Mouse (Mus musculus): ENCODE data around the gene Krtap4-7. TPM values are rescaled to one million over a fixed set of nuclear protein-coding genes. Genes with fewer than 3 reads are reported as not detected.
"Not testable (repeated sequence)": the region's sequence is repeated elsewhere in the genome, so short reads cannot be mapped to it uniquely, and the experiment has no call there.

The Krtap4-7 gene
- total RNA-seq, 1 experiment = not detected

DNA sequence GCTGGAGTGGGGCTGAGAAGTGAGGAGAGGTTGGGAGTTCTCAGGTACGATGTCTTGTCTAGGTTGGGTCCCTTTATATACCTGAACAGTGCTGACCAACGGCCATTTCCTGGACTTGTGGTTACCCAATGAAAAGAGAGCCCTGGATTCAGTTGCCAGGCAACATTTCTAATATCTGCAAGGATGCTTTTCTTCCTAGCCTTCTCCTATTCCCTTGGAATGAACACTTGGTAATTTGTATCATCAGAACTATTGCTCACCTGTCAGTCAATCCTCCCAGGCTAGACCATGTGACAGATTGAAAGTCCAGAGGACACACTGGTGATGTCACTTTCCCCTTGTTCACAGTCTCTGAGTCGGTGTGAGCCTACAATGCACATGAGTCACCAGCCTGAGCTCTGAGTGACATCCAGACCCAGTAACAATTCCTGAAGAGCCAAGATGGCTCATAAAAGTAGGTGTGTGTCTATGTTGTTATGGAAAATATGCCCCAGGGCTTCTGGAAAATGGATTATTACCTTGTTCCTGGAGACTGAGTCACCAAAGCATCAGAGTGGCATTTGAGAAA is 29.0 kb downstream of the Krtap4-7 start, which contains the start of gene Krtap2-4:
TSS of gene Krtap2-4 (minus strand) at position 51 of the 568 bp plus-strand sequence.
- Histone ChIP-seq H3K4me1 (ENCODE audit: control insufficient read depth in 2 of 2, insufficient read depth in 2 of 2, low read length in 2 of 2, poor library complexity in 1 of 2) (no peaks in the 10 kb centered on the region), H3K27ac (ENCODE audit: insufficient read depth, low read depth, low read length, poor library complexity, severe bottlenecking) (no peak within 1 kb of the TSS), H3K4me3 (ENCODE audit: insufficient read depth in 1 of 2, low read depth in 1 of 2, low read length in 2 of 2, poor library complexity in 1 of 2, severe bottlenecking in 1 of 2) (no peak within 1 kb of the TSS), H3K9me3 (ENCODE audit: control insufficient read depth, insufficient read depth, low read depth, low read length) (no peaks in the 10 kb centered on the region), H3K36me3 (ENCODE audit: control insufficient read depth, insufficient read depth, low read length, poor library complexity, severe bottlenecking) (no peaks in the 10 kb centered on the region), H3K9ac (ENCODE audit: insufficient read depth, low read depth, low read length, poor library complexity, severe bottlenecking) (no peak within 1 kb of the TSS)
- no peak for DNase-seq (ENCODE audit: low read depth, low spot score)
- TF ChIP-seq CHD2 (IDR thresholded peaks at IDR 0.05; ENCODE audit: low read depth, low read length) (no peak), ZNF384 (IDR thresholded peaks at IDR 0.05; ENCODE audit: low read depth, low read length) (no peak), MAFK (IDR thresholded peaks at IDR 0.05; ENCODE audit: insufficient read depth, low read depth, low read length) (no peak), ZC3H11A (IDR thresholded peaks at IDR 0.05; ENCODE audit: borderline replicate concordance, low read depth, low read length) (no peak), HCFC1 (IDR thresholded peaks at IDR 0.05; ENCODE audit: borderline replicate concordance, insufficient read depth, low read length) (no peak)
- in situ Hi-C loops (cut with MboI; ENCODE audit: low sequenced_read_pairs in 2 of 2, unreplicated experiment in 2 of 2) = no loop called here

DNA sequence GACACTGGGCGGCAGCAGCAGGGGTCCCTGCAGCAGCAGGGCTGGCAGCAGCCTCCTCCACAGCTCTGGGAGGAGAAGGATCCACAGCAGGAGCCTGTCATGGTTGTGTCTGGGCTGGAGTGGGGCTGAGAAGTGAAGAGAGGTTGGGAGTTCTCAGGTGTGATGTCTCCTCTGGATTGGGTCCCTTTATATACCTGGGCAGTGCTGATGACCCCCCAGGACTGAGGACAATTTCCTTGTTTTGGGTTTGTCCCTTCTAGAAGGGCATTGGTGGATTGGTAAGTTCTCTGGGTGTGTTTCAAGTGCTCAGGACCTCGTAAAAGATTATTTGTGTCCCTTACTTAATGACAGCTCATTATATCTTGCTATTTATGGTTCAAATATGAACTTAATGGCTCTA is 33.8 kb downstream of the Krtap4-7 start, which contains the start of gene Gm11937:
TSS of gene Gm11937 (minus strand) at position 101 of the 400 bp plus-strand sequence.
- H3K9ac ChIP-seq (ENCODE audit: insufficient read depth, low read depth, low read length, poor library complexity, severe bottlenecking); H3K9me3 ChIP-seq (ENCODE audit: control insufficient read depth, insufficient read depth, low read depth, low read length); DNase-seq (ENCODE audit: low read depth, low spot score); H3K36me3 ChIP-seq (ENCODE audit: control insufficient read depth, insufficient read depth, low read length, poor library complexity, severe bottlenecking); H3K4me1 ChIP-seq (ENCODE audit: control insufficient read depth in 2 of 2, insufficient read depth in 2 of 2, low read length in 2 of 2, poor library complexity in 1 of 2); H3K4me3 ChIP-seq (ENCODE audit: insufficient read depth in 1 of 2, low read depth in 1 of 2, low read length in 2 of 2, poor library complexity in 1 of 2, severe bottlenecking in 1 of 2); in situ Hi-C loops (cut with MboI; ENCODE audit: low sequenced_read_pairs in 2 of 2, unreplicated experiment in 2 of 2); H3K27ac ChIP-seq (ENCODE audit: insufficient read depth, low read depth, low read length, poor library complexity, severe bottlenecking): not testable (repeated sequence)

DNA sequence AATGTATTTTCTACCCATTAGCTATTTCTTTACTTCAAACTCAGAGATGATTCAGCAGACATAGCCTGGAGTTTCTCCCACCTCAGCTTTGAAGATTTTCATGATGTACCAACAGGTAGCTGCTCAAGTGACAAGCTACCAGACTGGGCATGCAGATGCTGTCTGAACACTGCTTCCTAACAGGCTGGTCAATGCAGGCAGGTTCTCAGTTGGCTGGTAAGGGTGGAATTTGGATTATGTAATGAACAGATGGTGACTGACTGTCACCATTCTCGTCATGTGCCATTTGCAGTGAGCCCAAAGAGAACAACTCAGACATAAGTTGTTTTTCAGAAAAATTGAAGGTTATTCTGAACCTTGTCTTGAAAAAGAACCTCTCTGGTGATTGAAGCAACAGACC is 34.8 kb downstream of the Krtap4-7 start:
- H3K27ac ChIP-seq (ENCODE audit: insufficient read depth, low read depth, low read length, poor library complexity, severe bottlenecking) = no peak overlapping the region
- no peak for DNase-seq (ENCODE audit: low read depth, low spot score)
- H3K4me3 ChIP-seq (ENCODE audit: insufficient read depth in 1 of 2, low read depth in 1 of 2, low read length in 2 of 2, poor library complexity in 1 of 2, severe bottlenecking in 1 of 2) = no peak overlapping the region
- H3K9ac ChIP-seq (ENCODE audit: insufficient read depth, low read depth, low read length, poor library complexity, severe bottlenecking) = no peak overlapping the region
- no peaks in the 10 kb centered on the region for H3K4me1 ChIP-seq (ENCODE audit: control insufficient read depth in 2 of 2, insufficient read depth in 2 of 2, low read length in 2 of 2, poor library complexity in 1 of 2)
- in situ Hi-C loops (cut with MboI; ENCODE audit: low sequenced_read_pairs in 2 of 2, unreplicated experiment in 2 of 2) = no loop called here
- H3K36me3 ChIP-seq (ENCODE audit: control insufficient read depth, insufficient read depth, low read length, poor library complexity, severe bottlenecking) = no peaks in the 10 kb centered on the region
- TF ChIP-seq MAFK (IDR thresholded peaks at IDR 0.05; ENCODE audit: insufficient read depth, low read depth, low read length) (no peak), CHD2 (IDR thresholded peaks at IDR 0.05; ENCODE audit: low read depth, low read length) (no peak), ZC3H11A (IDR thresholded peaks at IDR 0.05; ENCODE audit: borderline replicate concordance, low read depth, low read length) (no peak), ZNF384 (IDR thresholded peaks at IDR 0.05; ENCODE audit: low read depth, low read length) (no peak), HCFC1 (IDR thresholded peaks at IDR 0.05; ENCODE audit: borderline replicate concordance, insufficient read depth, low read length) (no peak)
- no peaks in the 10 kb centered on the region for H3K9me3 ChIP-seq (ENCODE audit: control insufficient read depth, insufficient read depth, low read depth, low read length)

DNA sequence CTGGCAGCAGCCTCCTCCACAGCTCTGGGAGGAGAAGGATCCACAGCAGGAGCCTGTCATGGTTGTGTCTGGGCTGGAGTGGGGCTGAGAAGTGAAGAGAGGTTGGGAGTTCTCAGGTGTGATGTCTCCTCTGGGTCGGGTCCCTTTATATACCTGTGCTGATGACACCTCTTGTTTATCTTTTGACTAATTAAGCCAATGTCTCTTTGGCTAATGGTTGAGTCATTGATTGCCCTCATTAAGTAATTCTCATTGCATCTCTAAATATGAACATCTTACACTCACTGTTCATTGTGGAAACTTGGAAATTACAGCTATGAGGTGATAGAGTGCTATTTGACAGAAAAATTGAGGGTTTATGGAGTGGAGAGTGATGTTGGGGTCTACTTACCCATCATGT is 40.7 kb downstream of the Krtap4-7 start, which contains the start of gene Gm11938:
TSS of gene Gm11938 (minus strand) at position 101 of the 400 bp plus-strand sequence.
- in situ Hi-C loops (cut with MboI; ENCODE audit: low sequenced_read_pairs in 2 of 2, unreplicated experiment in 2 of 2); H3K9ac ChIP-seq (ENCODE audit: insufficient read depth, low read depth, low read length, poor library complexity, severe bottlenecking); H3K4me1 ChIP-seq (ENCODE audit: control insufficient read depth in 2 of 2, insufficient read depth in 2 of 2, low read length in 2 of 2, poor library complexity in 1 of 2); DNase-seq (ENCODE audit: low read depth, low spot score); H3K4me3 ChIP-seq (ENCODE audit: insufficient read depth in 1 of 2, low read depth in 1 of 2, low read length in 2 of 2, poor library complexity in 1 of 2, severe bottlenecking in 1 of 2); H3K27ac ChIP-seq (ENCODE audit: insufficient read depth, low read depth, low read length, poor library complexity, severe bottlenecking); H3K36me3 ChIP-seq (ENCODE audit: control insufficient read depth, insufficient read depth, low read length, poor library complexity, severe bottlenecking); H3K9me3 ChIP-seq (ENCODE audit: control insufficient read depth, insufficient read depth, low read depth, low read length): not testable (repeated sequence)

- H3K9me3 ChIP-seq (ENCODE audit: control insufficient read depth, insufficient read depth, low read depth, low read length); DNase-seq (ENCODE audit: low read depth, low spot score); in situ Hi-C loops (cut with MboI; ENCODE audit: low sequenced_read_pairs in 2 of 2, unreplicated experiment in 2 of 2); H3K9ac ChIP-seq (ENCODE audit: insufficient read depth, low read depth, low read length, poor library complexity, severe bottlenecking); H3K27ac ChIP-seq (ENCODE audit: insufficient read depth, low read depth, low read length, poor library complexity, severe bottlenecking); H3K4me3 ChIP-seq (ENCODE audit: insufficient read depth in 1 of 2, low read depth in 1 of 2, low read length in 2 of 2, poor library complexity in 1 of 2, severe bottlenecking in 1 of 2); H3K36me3 ChIP-seq (ENCODE audit: control insufficient read depth, insufficient read depth, low read length, poor library complexity, severe bottlenecking); H3K4me1 ChIP-seq (ENCODE audit: control insufficient read depth in 2 of 2, insufficient read depth in 2 of 2, low read length in 2 of 2, poor library complexity in 1 of 2): not testable (repeated sequence)
These were observed 46.1 kb downstream of the Krtap4-7 start, which contains the start of gene Krtap9-3 for GRCm38 (mm10) chr11:99597742-99598141. TSS of gene Krtap9-3 (minus strand) at chr11:99598105.

Other genes starting within 250 kb of the Krtap4-7 start
- 0.37 and 0.49 TPM in 2 replicates for gene Krt12, start 221.8 kb downstream of the Krtap4-7 start, total RNA-seq (2012; rRNA removed)
- 1.8 and 2.4 TPM in 2 replicates for gene Krt20, start 205.9 kb downstream of the Krtap4-7 start, total RNA-seq (2012; rRNA removed)
- 0.16 and 0.18 TPM in 2 replicates for gene Krt23, start 151.0 kb downstream of the Krtap4-7 start, total RNA-seq (2012; rRNA removed)
- gene Krt39, start 122.8 kb downstream of the Krtap4-7 start, total RNA-seq (2012; rRNA removed) = not detected in 2 replicates
- not detected in 2 replicates for gene Krt40, start 100.9 kb downstream of the Krtap4-7 start, total RNA-seq (2012; rRNA removed)
- gene Krtap3-3, start 93.2 kb downstream of the Krtap4-7 start, total RNA-seq (2012; rRNA removed) = not detected in 2 replicates
- not detected in 2 replicates for gene Krtap3-2, start 87.2 kb downstream of the Krtap4-7 start, total RNA-seq (2012; rRNA removed)
- gene Gm11939, start 84.6 kb downstream of the Krtap4-7 start, total RNA-seq (2012; rRNA removed) = not detected in 2 replicates
- gene Krtap3-1, start 77.5 kb downstream of the Krtap4-7 start, total RNA-seq (2012; rRNA removed) = not detected in 2 replicates
- not detected in 2 replicates for gene Krtap1-5, start 63.1 kb downstream of the Krtap4-7 start, total RNA-seq (2012; rRNA removed)
- gene Krtap1-4, start 60.4 kb downstream of the Krtap4-7 start, total RNA-seq (2012; rRNA removed) = not detected in 2 replicates
- not detected in 2 replicates for gene Krtap1-3, start 52.8 kb downstream of the Krtap4-7 start, total RNA-seq (2012; rRNA removed)
- not detected in 2 replicates for gene Krtap9-3, start 46.0 kb downstream of the Krtap4-7 start, total RNA-seq (2012; rRNA removed)
- gene Gm11938, start 40.8 kb downstream of the Krtap4-7 start, total RNA-seq (2012; rRNA removed) = not detected in 2 replicates
- gene Gm11937, start 33.9 kb downstream of the Krtap4-7 start, total RNA-seq (2012; rRNA removed) = not detected in 2 replicates
- not detected in 2 replicates for gene Krtap2-4, start 29.2 kb downstream of the Krtap4-7 start, total RNA-seq (2012; rRNA removed)
- not detected in 2 replicates for gene Gm11562, start 23.7 kb downstream of the Krtap4-7 start, total RNA-seq (2012; rRNA removed)
- gene Krtap4-1, start 15.9 kb downstream of the Krtap4-7 start, total RNA-seq (2012; rRNA removed) = not detected in 2 replicates
- gene Krtap4-2, start 9.0 kb downstream of the Krtap4-7 start, total RNA-seq (2012; rRNA removed) = not detected in 2 replicates
- not detected in 2 replicates for gene Gm11555, start 6.1 kb upstream of the Krtap4-7 start, total RNA-seq (2012; rRNA removed)
- not detected in 2 replicates for gene Gm11563, start 14.9 kb upstream of the Krtap4-7 start, total RNA-seq (2012; rRNA removed)
- gene Krtap4-6, start 21.9 kb upstream of the Krtap4-7 start, total RNA-seq (2012; rRNA removed) = not detected in 2 replicates
- not detected in 2 replicates for gene Gm14190, start 46.7 kb upstream of the Krtap4-7 start, total RNA-seq (2012; rRNA removed)
- gene Gm14180, start 90.2 kb upstream of the Krtap4-7 start, total RNA-seq (2012; rRNA removed) = not detected in 2 replicates
- gene Gm11595, start 128.8 kb upstream of the Krtap4-7 start, total RNA-seq (2012; rRNA removed) = not detected in 2 replicates
- not detected in 2 replicates for gene Krtap4-8, start 136.6 kb upstream of the Krtap4-7 start, total RNA-seq (2012; rRNA removed)
- gene Krtap4-9, start 141.1 kb upstream of the Krtap4-7 start, total RNA-seq (2012; rRNA removed) = not detected in 2 replicates
- gene Gm11596, start 149.4 kb upstream of the Krtap4-7 start, total RNA-seq (2012; rRNA removed) = not detected in 2 replicates
- not detected in 2 replicates for gene Gm11569, start 154.8 kb upstream of the Krtap4-7 start, total RNA-seq (2012; rRNA removed)
- gene Gm11554, start 160.4 kb upstream of the Krtap4-7 start, total RNA-seq (2012; rRNA removed) = not detected in 2 replicates
- gene Krtap4-13, start 165.8 kb upstream of the Krtap4-7 start, total RNA-seq (2012; rRNA removed) = 1.3 and 1.5 TPM in 2 replicates
- gene Gm11564, start 171.6 kb upstream of the Krtap4-7 start, total RNA-seq (2012; rRNA removed) = 0.89 and 1.4 TPM in 2 replicates
- gene 2300003K06Rik, start 194.0 kb upstream of the Krtap4-7 start, total RNA-seq (2012; rRNA removed) = not detected in 2 replicates
- not detected in 2 replicates for gene Krtap4-16, start 207.5 kb upstream of the Krtap4-7 start, total RNA-seq (2012; rRNA removed)
- gene Gm11568, start 213.8 kb upstream of the Krtap4-7 start, total RNA-seq (2012; rRNA removed) = not detected in 2 replicates
- gene Gm11559, start 220.4 kb upstream of the Krtap4-7 start, total RNA-seq (2012; rRNA removed) = not detected in 2 replicates
- gene Krtap9-1, start 229.3 kb upstream of the Krtap4-7 start, total RNA-seq (2012; rRNA removed) = not detected in 2 replicates
- not detected in 2 replicates for gene Gm11567, start 235.1 kb upstream of the Krtap4-7 start, total RNA-seq (2012; rRNA removed)